Mouse (Mus musculus) heart, postnatal 0 days (tissue): ENCODE measurements around the gene Btbd16. TPM values are rescaled to one million over a fixed set of nuclear protein-coding genes. Genes with fewer than 3 reads are reported as not detected.

Experiments
- ATAC-seq: fragments of 200-750 bp; cut with Nextera tagmentation; 2 replicates; pipeline ENCODE4 v1.8.0; 2017; ENCODE audit warnings: low read depth, moderate number of reproducible peaks, moderate library complexity; ENCODE audit not compliant: insufficient read depth
- DNase-seq: peaks from one replicate; pipeline ENCODE4 v3.0.0-alpha.2; 2016; ENCODE audit warnings: low spot score
- H3K27ac ChIP-seq: fragments of 300-500 bp; sonication (generic); 2 replicates; pipeline ENCODE4 v1.5.1; 2014; ENCODE audit warnings: low read depth, mild to moderate bottlenecking
- H3K27me3 ChIP-seq: fragments of 300-500 bp; sonication (generic); 2 replicates; pipeline ENCODE4 v1.6.1; 2014; ENCODE audit warnings: low read length, mixed read lengths; ENCODE audit not compliant: control insufficient read depth, insufficient read depth
- H3K36me3 ChIP-seq: fragments of 300-500 bp; sonication (generic); replicated peaks from 2 replicates; pipeline ENCODE4 v1.6.1; 2014; ENCODE audit warnings: low read length, mixed read lengths; ENCODE audit not compliant: control insufficient read depth, insufficient read depth
- H3K4me1 ChIP-seq: fragments of 300-500 bp; sonication (generic); 2 replicates; pipeline ENCODE4 v1.6.1; 2014; ENCODE audit warnings: antibody characterized with exemption; ENCODE audit not compliant: control insufficient read depth, insufficient read depth
- H3K4me2 ChIP-seq: fragments of 300-500 bp; sonication (generic); 2 replicates; pipeline ENCODE4 v1.6.1; 2014; ENCODE audit warnings: low read depth, mild to moderate bottlenecking, low read length, moderate library complexity
- H3K4me3 ChIP-seq: fragments of 300-500 bp; sonication (generic); 2 replicates; pipeline ENCODE4 v1.5.1; 2014; ENCODE audit warnings: low read depth, low read length
- H3K9ac ChIP-seq: fragments of 300-500 bp; sonication (generic); replicated peaks from 2 replicates; pipeline ENCODE4 v1.6.1; 2014; ENCODE audit warnings: low read depth, low read length, mixed read lengths
- H3K9me3 ChIP-seq: fragments of 300-500 bp; sonication (generic); replicated peaks from 2 replicates; pipeline ENCODE4 v1.6.1; 2016; ENCODE audit warnings: low read length; ENCODE audit not compliant: control insufficient read depth
- CTCF ChIP-seq: IDR thresholded peaks from 2 replicates; pipeline ENCODE4 v1.5.1; 2016; ENCODE audit warnings: antibody characterized with exemption, control low read depth, low read depth
- EP300 ChIP-seq: IDR thresholded peaks from 2 replicates; pipeline ENCODE4 v1.6.1; 2016; ENCODE audit warnings: antibody characterized with exemption, low read depth
- WGBS: fragments of 180-500 bp; shearing (Covaris S2); extraction: QIAGEN DNeasy Blood & Tissue Kit; methylation state at CpG from one replicate; pipeline ENCODE4 v1.1.7; 2014; 5-methylcytosine and 5-hydroxymethylcytosine counted together
- polyA plus RNA-seq: library from polyadenylated mRNA; unstranded; fragments of >200 nt; fragmentation: Nextera tagmentation; extraction: Ambion mirVana; gene quantifications from 2 replicates; pipeline ENCODE4 v1.2.1, GENCODE M21; 2015
- total RNA-seq: library from RNA; depleted of rRNA; stranded (reverse); fragments of >200 nt; gene quantifications from 2 replicates; pipeline ENCODE4 v1.2.3, GENCODE M21; 2014; ENCODE audit warnings: low replicate concordance; rRNA removed

Btbd16 gene
- total and polyA plus RNA-seq, 2 experiments from 2014 or later, result 0.25 TPM; not detected in 1

- no peaks in the 10 kb centered on the region for H3K27me3 ChIP-seq
- H3K4me2 ChIP-seq, result peak within 1 kb of the TSS; percentile 77
- TF ChIP-seq EP300 (peak; percentile 57; the same call in 1 of the 2 replicates), CTCF (no peak)
- peak within 1 kb of the TSS; percentile 96 for H3K4me3 ChIP-seq
- peak within 1 kb of the TSS; percentile 95 for H3K9ac ChIP-seq
- no peaks in the 10 kb centered on the region for H3K36me3 ChIP-seq
- peak; percentile 97 for DNase-seq
- peak within 1 kb of the TSS; percentile 91 for H3K27ac ChIP-seq
- peak; percentile 99 for ATAC-seq
- WGBS, result under 1% methylated on average over 89 of the region's 114 CpGs
- H3K9me3 ChIP-seq, result no peaks in the 10 kb centered on the region
- peaks cover 12% of the 10 kb centered on the region; the same call in 1 of the 2 replicates for H3K4me1 ChIP-seq
These were observed 92.0 kb downstream of the Btbd16 start, which contains the start of gene Plekha1 for GRCm38 (mm10) chr7:130865613-130866591. Gene Plekha1, plus strand, starts transcription at chr7:130865756.

GRCm38 (mm10) chr7:130866640-130867039 lies 92.8 kb downstream of the Btbd16 start:
- no peak for ATAC-seq
- under 1% methylated on average over 13 of the region's 13 CpGs for WGBS

GRCm38 (mm10) chr7:130867256-130867655 lies 93.4 kb downstream of the Btbd16 start:
- Histone ChIP-seq H3K4me2 (peak overlapping the region; percentile 77), H3K4me3 (peak overlapping the region; percentile 96), H3K36me3 (no peaks in the 10 kb centered on the region), H3K9ac (no peak overlapping the region; the same call in 1 of the 2 replicates), H3K27me3 (no peaks in the 10 kb centered on the region), H3K4me1 (peaks cover 12% of the 10 kb centered on the region; the same call in 1 of the 2 replicates), H3K27ac (peak overlapping the region; percentile 63), H3K9me3 (no peaks in the 10 kb centered on the region)
- peak; percentile 24 for DNase-seq
- no peak for TF ChIP-seq CTCF
- TF ChIP-seq EP300, result no peak
- WGBS, result 41% methylated on average over 3 of the region's 3 CpGs
- no peak for ATAC-seq

More at GRCm38 (mm10) chr7:130866640-130867039, 92.8 kb downstream of the Btbd16 start:
- Histone ChIP-seq H3K9ac (peak overlapping the region; percentile 95), H3K4me3 (peak overlapping the region; percentile 96), H3K9me3 (no peaks in the 10 kb centered on the region), H3K4me1 (peaks cover 12% of the 10 kb centered on the region; the same call in 1 of the 2 replicates), H3K27ac (peak overlapping the region; percentile 91), H3K36me3 (no peaks in the 10 kb centered on the region), H3K27me3 (no peaks in the 10 kb centered on the region), H3K4me2 (peak overlapping the region; percentile 77)
- DNase-seq, result peak; percentile 17
- TF ChIP-seq EP300, result no peak
- no peak for TF ChIP-seq CTCF

Other genes with a start within 250 kb of the Btbd16 start
- 56.9 and 72.7 TPM in 2 replicates for gene Nsmce4a, start 201.0 kb upstream of the Btbd16 start, total RNA-seq
- 96.9 and 107 TPM in 2 replicates for gene Nsmce4a, start 201.0 kb upstream of the Btbd16 start, polyA plus RNA-seq
- 64.7 and 83.8 TPM in 2 replicates for gene Tacc2, start 196.6 kb upstream of the Btbd16 start, total RNA-seq
- gene Tacc2, start 196.6 kb upstream of the Btbd16 start, polyA plus RNA-seq, result 33.7 and 39.0 TPM in 2 replicates
- 60.5 and 67.5 TPM in 2 replicates for gene Plekha1, start 91.7 kb downstream of the Btbd16 start, total RNA-seq
- 38.0 and 43.6 TPM in 2 replicates for gene Plekha1, start 91.7 kb downstream of the Btbd16 start, polyA plus RNA-seq
- 79.7 and 97.9 TPM in 2 replicates for gene Htra1, start 162.0 kb downstream of the Btbd16 start, total RNA-seq
- 86.1 and 95.2 TPM in 2 replicates for gene Htra1, start 162.0 kb downstream of the Btbd16 start, polyA plus RNA-seq